Mouse (Mus musculus): ENCODE measurements around the gene Atp8b5. TPM values are rescaled to one million over a fixed set of nuclear protein-coding genes. Genes with fewer than 3 reads are reported as not detected.

Atp8b5 gene
- polyA plus RNA-seq, 1 experiment: 0.11 TPM

DNA sequence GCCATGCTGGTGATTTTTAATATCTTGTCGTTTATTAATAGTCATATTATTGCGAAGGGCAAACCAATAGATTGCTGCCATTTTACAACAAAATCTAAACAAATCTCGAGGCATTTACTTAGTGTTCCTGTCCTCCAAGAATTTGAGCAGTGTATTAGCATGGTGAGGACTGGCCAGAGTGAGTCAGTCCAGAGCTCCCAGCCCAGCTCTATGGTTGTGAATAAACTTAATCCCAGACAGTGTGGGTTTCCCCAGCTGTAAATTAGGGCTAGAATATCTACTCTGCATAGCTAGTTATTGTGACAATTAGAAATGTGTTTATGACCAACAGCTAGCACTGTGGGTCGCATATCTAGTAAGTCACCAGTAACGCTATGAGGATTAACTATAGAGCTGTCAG is 129.4 kb downstream of the Atp8b5 start:
- Histone ChIP-seq H3K27me3 (ENCODE audit: control insufficient read depth, insufficient read depth, low read length) (no peaks in the 10 kb centered on the region), H3K36me3 (ENCODE audit: control insufficient read depth, insufficient read depth, low read length) (no peaks in the 10 kb centered on the region), H3K27ac (ENCODE audit: insufficient read depth, low read depth, low read length) (no peak overlapping the region), H3K4me1 (ENCODE audit: control insufficient read depth, insufficient read depth, insufficient read length, low read length) (peaks cover 10% of the 10 kb centered on the region), H3K4me3 (ENCODE audit: low read depth, low read length) (no peak overlapping the region)
- WGBS: 82% methylated on average over 5 of the region's 5 CpGs
- TF ChIP-seq CTCF (IDR thresholded peaks at IDR 0.05; ENCODE audit: extremely low read depth, insufficient read length, insufficient replicate concordance, low read depth, low read length) (no peak), POLR2A (IDR thresholded peaks at IDR 0.05; ENCODE audit: low read depth, low read length) (no peak)

DNA sequence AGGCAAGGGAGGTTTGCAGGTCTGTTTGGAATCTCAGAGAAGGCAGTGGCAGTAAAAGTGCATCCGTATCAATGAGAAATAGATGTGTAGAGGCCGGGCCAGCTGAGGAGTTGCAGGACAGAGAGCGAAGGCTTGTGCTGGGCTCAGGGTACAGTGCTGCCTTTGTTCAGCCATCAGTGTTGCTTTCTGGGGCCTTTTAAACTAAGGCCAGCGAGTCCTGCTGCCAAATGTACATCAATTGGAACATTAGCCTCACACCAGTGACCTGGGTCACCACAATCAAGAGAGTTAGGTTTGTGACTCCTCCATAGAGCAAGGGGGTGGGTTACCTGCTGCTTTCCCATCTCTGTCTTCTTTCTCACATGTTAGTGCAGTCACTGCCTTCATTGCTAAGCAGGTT is 131.1 kb downstream of the Atp8b5 start:
- TF ChIP-seq CTCF (IDR thresholded peaks at IDR 0.05; ENCODE audit: extremely low read depth, insufficient read length, insufficient replicate concordance, low read depth, low read length) (no peak), POLR2A (IDR thresholded peaks at IDR 0.05; ENCODE audit: low read depth, low read length) (no peak)
- Histone ChIP-seq H3K4me3 (ENCODE audit: low read depth, low read length) (no peak overlapping the region), H3K36me3 (ENCODE audit: control insufficient read depth, insufficient read depth, low read length) (no peaks in the 10 kb centered on the region), H3K27me3 (ENCODE audit: control insufficient read depth, insufficient read depth, low read length) (no peaks in the 10 kb centered on the region), H3K27ac (ENCODE audit: insufficient read depth, low read depth, low read length) (0 out of 2 replicates have a peak overlapping the region, but pooled peaks have one; percentile 31), H3K4me1 (ENCODE audit: control insufficient read depth, insufficient read depth, insufficient read length, low read length) (peaks cover 13% of the 10 kb centered on the region)
- 88% methylated on average over 4 of the region's 4 CpGs for WGBS

DNA sequence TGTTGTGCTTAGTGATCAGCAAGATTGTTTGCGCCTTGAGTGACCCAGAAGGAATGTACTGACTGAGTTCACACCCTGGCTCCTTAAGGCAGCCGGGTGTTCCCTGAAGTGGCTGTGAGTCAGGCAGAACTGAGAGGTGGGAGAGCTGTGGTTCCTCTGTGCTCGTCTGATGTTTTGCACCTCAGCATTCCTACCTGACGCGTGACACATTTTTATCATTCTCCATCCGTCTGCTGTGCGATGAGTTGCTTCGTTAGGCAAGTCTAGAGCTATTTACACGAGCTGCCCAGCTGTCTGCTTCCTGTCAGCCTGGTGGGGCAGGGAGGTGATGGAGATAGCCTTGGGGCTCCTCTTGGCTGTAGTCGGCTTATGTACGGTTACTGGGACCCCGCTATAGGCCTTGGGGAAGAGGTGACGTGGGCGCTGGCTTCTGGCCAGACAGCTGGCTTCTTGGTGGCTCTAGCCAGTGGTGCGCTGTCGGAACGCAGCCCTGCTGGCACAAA is 131.9 kb downstream of the Atp8b5 start:
- H3K4me1 ChIP-seq (ENCODE audit: control insufficient read depth, insufficient read depth, insufficient read length, low read length): peaks cover 13% of the 10 kb centered on the region
- peak overlapping the region; percentile 69 for H3K27ac ChIP-seq (ENCODE audit: insufficient read depth, low read depth, low read length)
- H3K4me3 ChIP-seq (ENCODE audit: low read depth, low read length): peak overlapping the region; percentile 41; the same call in 1 of the 2 replicates
- no peaks in the 10 kb centered on the region for H3K36me3 ChIP-seq (ENCODE audit: control insufficient read depth, insufficient read depth, low read length)
- no peaks in the 10 kb centered on the region for H3K27me3 ChIP-seq (ENCODE audit: control insufficient read depth, insufficient read depth, low read length)
- WGBS: 58% methylated on average over 17 of the region's 17 CpGs
- TF ChIP-seq CTCF (IDR thresholded peaks at IDR 0.05; ENCODE audit: extremely low read depth, insufficient read length, insufficient replicate concordance, low read depth, low read length): no peak
- TF ChIP-seq POLR2A (IDR thresholded peaks at IDR 0.05; ENCODE audit: low read depth, low read length): no peak

DNA sequence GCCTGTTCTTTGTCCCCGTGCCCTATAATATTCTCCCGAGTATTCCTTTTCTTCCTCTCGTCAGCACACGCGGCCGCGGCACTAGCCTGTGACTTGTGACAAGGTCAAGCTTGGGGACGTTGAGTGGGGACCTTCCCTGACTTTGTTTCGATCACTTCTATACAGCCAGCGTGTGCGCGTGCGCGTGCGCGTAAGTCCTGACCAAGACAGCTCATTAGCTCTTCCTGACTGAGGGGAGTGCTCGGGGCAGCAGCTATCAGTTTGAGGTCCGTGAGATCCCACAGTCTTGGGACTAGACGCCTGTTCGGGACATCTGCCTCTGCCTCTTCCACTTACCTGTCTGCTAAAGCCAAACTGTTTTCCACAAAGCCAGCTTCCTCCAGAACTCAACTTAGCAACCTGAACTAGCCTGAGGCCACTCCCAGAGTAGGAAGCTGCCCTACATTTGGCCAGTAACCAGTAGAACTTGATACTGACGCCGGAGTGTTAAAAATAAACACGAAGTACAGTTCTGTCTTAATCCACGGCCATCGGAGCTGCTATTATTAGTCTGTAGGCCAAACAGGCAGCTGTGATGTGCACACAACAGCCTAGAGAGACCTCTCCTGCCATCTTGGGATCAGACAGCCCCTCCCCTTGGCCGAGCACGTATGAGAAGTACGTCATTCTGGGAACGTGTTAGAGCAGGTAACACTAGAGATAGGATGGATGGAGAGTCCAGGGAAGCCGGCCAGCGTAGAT is 132.6 kb downstream of the Atp8b5 start:
- Histone ChIP-seq H3K4me1 (ENCODE audit: control insufficient read depth, insufficient read depth, insufficient read length, low read length) (peaks cover 9% of the 10 kb centered on the region; the same call in 1 of the 2 replicates), H3K27ac (ENCODE audit: insufficient read depth, low read depth, low read length) (peak overlapping the region; percentile 69), H3K27me3 (ENCODE audit: control insufficient read depth, insufficient read depth, low read length) (no peaks in the 10 kb centered on the region), H3K4me3 (ENCODE audit: low read depth, low read length) (peak overlapping the region; percentile 41), H3K36me3 (ENCODE audit: control insufficient read depth, insufficient read depth, low read length) (no peaks in the 10 kb centered on the region)
- WGBS: 70% methylated on average over 31 of the region's 31 CpGs
- TF ChIP-seq CTCF (IDR thresholded peaks at IDR 0.05; ENCODE audit: extremely low read depth, insufficient read length, insufficient replicate concordance, low read depth, low read length) (no peak), POLR2A (IDR thresholded peaks at IDR 0.05; ENCODE audit: low read depth, low read length) (no peak)

DNA sequence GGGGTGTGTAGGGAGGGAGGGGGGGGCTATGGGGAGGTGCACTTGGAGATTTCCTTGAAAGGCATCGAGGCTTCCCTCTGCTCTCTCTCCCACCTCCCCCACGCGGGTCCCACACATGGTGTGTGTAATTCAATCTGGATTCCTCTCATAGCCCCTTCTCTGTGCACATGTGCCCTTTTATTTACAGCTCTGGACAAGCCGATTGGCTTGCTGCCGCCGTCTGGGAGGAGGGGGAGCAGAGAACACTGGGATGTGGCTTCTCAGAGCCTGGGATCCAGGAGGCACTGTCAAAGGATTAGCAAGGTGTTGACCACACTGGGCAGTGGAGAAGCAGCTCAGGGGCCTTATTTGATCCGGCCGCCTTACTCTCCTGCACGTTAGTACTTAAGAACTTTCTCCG is 134.0 kb downstream of the Atp8b5 start:
- Histone ChIP-seq H3K27me3 (ENCODE audit: control insufficient read depth, insufficient read depth, low read length) (no peaks in the 10 kb centered on the region), H3K4me1 (ENCODE audit: control insufficient read depth, insufficient read depth, insufficient read length, low read length) (peaks cover 9% of the 10 kb centered on the region; the same call in 1 of the 2 replicates), H3K4me3 (ENCODE audit: low read depth, low read length) (peak overlapping the region; percentile 24), H3K27ac (ENCODE audit: insufficient read depth, low read depth, low read length) (no peak overlapping the region), H3K36me3 (ENCODE audit: control insufficient read depth, insufficient read depth, low read length) (no peaks in the 10 kb centered on the region)
- TF ChIP-seq CTCF (IDR thresholded peaks at IDR 0.05; ENCODE audit: extremely low read depth, insufficient read length, insufficient replicate concordance, low read depth, low read length) (no peak), POLR2A (IDR thresholded peaks at IDR 0.05; ENCODE audit: low read depth, low read length) (no peak)
- 66% methylated on average over 10 of the region's 10 CpGs for WGBS

DNA sequence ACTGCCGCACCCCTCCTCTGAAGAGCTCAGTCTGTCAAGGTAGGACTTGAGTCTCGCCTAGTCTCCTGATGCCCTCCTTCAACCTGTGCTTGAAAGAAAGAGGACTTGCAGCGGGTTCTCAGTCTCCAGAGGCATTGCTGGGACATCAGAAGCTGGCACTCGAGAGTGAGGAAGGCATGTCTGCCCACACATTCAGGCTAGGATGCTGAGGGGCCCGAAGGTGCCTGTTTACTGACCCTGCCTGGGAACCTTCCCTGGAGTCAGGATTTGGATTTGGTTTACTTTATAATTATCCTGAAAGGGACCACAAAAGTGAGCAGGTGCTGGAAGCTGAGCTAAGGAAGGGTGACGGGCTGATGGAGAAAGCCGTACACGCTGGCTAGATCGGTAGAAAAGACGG is 134.5 kb downstream of the Atp8b5 start:
- 88% methylated on average over 10 of the region's 10 CpGs for WGBS
- H3K36me3 ChIP-seq (ENCODE audit: control insufficient read depth, insufficient read depth, low read length): no peaks in the 10 kb centered on the region
- H3K27me3 ChIP-seq (ENCODE audit: control insufficient read depth, insufficient read depth, low read length): no peaks in the 10 kb centered on the region
- no peak for TF ChIP-seq POLR2A (IDR thresholded peaks at IDR 0.05; ENCODE audit: low read depth, low read length)
- TF ChIP-seq CTCF (IDR thresholded peaks at IDR 0.05; ENCODE audit: extremely low read depth, insufficient read length, insufficient replicate concordance, low read depth, low read length): no peak
- peaks cover 9% of the 10 kb centered on the region; the same call in 1 of the 2 replicates for H3K4me1 ChIP-seq (ENCODE audit: control insufficient read depth, insufficient read depth, insufficient read length, low read length)
- H3K4me3 ChIP-seq (ENCODE audit: low read depth, low read length): peak overlapping the region; percentile 24
- H3K27ac ChIP-seq (ENCODE audit: insufficient read depth, low read depth, low read length): peak overlapping the region; percentile 54

DNA sequence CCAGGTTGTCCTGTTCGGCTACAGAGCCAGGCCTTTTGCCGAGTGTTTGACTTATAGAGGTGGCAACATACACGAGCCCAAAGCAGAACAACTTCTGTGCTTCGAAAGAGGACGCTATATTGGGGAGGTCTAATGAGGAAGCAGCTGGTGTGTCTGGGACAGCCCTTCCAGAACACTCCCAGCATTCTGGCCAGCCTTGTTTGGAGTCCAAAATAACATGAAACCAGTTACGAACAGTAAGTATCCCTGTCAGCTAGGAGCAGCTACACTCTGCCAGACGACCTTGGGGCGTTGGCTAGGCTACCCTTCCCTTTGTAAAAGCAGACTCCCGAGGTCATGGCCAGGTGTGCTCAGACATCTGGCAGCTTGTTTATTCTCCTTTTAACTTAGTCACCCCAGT is 135.3 kb downstream of the Atp8b5 start:
- TF ChIP-seq CTCF (IDR thresholded peaks at IDR 0.05; ENCODE audit: extremely low read depth, insufficient read length, insufficient replicate concordance, low read depth, low read length): no peak
- no peak for TF ChIP-seq POLR2A (IDR thresholded peaks at IDR 0.05; ENCODE audit: low read depth, low read length)
- H3K4me1 ChIP-seq (ENCODE audit: control insufficient read depth, insufficient read depth, insufficient read length, low read length): peaks cover 9% of the 10 kb centered on the region; the same call in 1 of the 2 replicates
- peak overlapping the region; percentile 73 for H3K27ac ChIP-seq (ENCODE audit: insufficient read depth, low read depth, low read length)
- WGBS: 45% methylated on average over 9 of the region's 9 CpGs
- H3K4me3 ChIP-seq (ENCODE audit: low read depth, low read length): no peak overlapping the region
- H3K36me3 ChIP-seq (ENCODE audit: control insufficient read depth, insufficient read depth, low read length): no peaks in the 10 kb centered on the region
- H3K27me3 ChIP-seq (ENCODE audit: control insufficient read depth, insufficient read depth, low read length): no peaks in the 10 kb centered on the region
